Mouse (Mus musculus) naive thymus-derived CD4-positive, alpha-beta T cell, adult 2 months (primary cell): ENCODE results near the gene Actr3.

Source experiments
- DNase-seq: peaks from one replicate; pipeline ENCODE4 v3.0.0-alpha.2; 2011; ENCODE audit warnings: low read depth

The Actr3 gene

GRCm38 (mm10) chr1:125351416-125352037 lies 84.0 kb downstream of the Actr3 start:
- no peak for DNase-seq

GRCm38 (mm10) chr1:125350843-125351242 lies 84.7 kb downstream of the Actr3 start:
- no peak for DNase-seq

GRCm38 (mm10) chr1:125345854-125346253 lies 89.7 kb downstream of the Actr3 start:
- DNase-seq, result no peak

- no peak for DNase-seq
Observed at GRCm38 (mm10) chr1:125345448-125345847, 90.1 kb downstream of the Actr3 start.

- DNase-seq, result no peak
Observed at GRCm38 (mm10) chr1:125343105-125343504, 92.4 kb downstream of the Actr3 start.
